Mouse (Mus musculus): ENCODE results near the gene Tmem238. TPM values are rescaled to one million over a fixed set of nuclear protein-coding genes. Genes with fewer than 3 reads are reported as not detected.

The Tmem238 gene
- 2.7 TPM for total RNA-seq (2023)

GRCm38 (mm10) chr7:4789436-4789935 is at the start of gene Tmem238:
Gene Tmem238 (minus strand): TSS chr7:4789656.

GRCm38 (mm10) chr7:4812303-4813104 is 23.0 kb upstream of the Tmem238 start, which contains the start of gene Ube2s:
Gene Ube2s (minus strand): TSS chr7:4812590.

GRCm38 (mm10) chr7:4792278-4793212 is 3.1 kb upstream of the Tmem238 start, which contains the start of gene Rpl28:
Gene Rpl28 (plus strand): TSS chr7:4792874.

GRCm38 (mm10) chr7:4782759-4783158 is 6.7 kb downstream of the Tmem238 start, which contains the start of the genes Il11 and Tmem190:
Gene Il11 (minus strand): TSS chr7:4782859.
Gene Tmem190 (plus strand): TSS chr7:4782937.

GRCm38 (mm10) chr7:4771202-4771601 is 18.3 kb downstream of the Tmem238 start, which contains the start of gene Fam71e2:
Gene Fam71e2 (minus strand): TSS chr7:4771302.

GRCm38 (mm10) chr7:4752821-4753570 is 36.5 kb downstream of the Tmem238 start, which contains the start of gene Cox6b2:
Gene Cox6b2 (minus strand): TSS chr7:4753094.

GRCm38 (mm10) chr7:4739544-4740275 is 49.7 kb downstream of the Tmem238 start, which contains the start of gene Kmt5c:
Gene Kmt5c (plus strand): TSS chr7:4740115.

Other genes with a start within 250 kb of the Tmem238 start
- not detected for gene Syt5, start 242.1 kb downstream of the Tmem238 start, total RNA-seq (2023)
- 0.33 TPM for gene Ptprh, start 185.6 kb downstream of the Tmem238 start, total RNA-seq (2023)
- gene Tmem86b, start 158.2 kb downstream of the Tmem238 start, total RNA-seq (2023): 59.6 TPM
- gene Ppp6r1, start 130.6 kb downstream of the Tmem238 start, total RNA-seq (2023): 282 TPM
- gene Hspbp1, start 104.6 kb downstream of the Tmem238 start, total RNA-seq (2023): 76.6 TPM
- gene Brsk1, start 99.1 kb downstream of the Tmem238 start, total RNA-seq (2023): not detected
- not detected for gene Tmem150b, start 64.4 kb downstream of the Tmem238 start, total RNA-seq (2023)
- gene Kmt5c, start 49.5 kb downstream of the Tmem238 start, total RNA-seq (2023): 70.4 TPM
- gene Cox6b2, start 36.6 kb downstream of the Tmem238 start, total RNA-seq (2023): 4.6 TPM
- gene Fam71e2, start 18.4 kb downstream of the Tmem238 start, total RNA-seq (2023): not detected
- gene Il11, start 6.8 kb downstream of the Tmem238 start, total RNA-seq (2023): not detected
- not detected for gene Tmem190, start 6.7 kb downstream of the Tmem238 start, total RNA-seq (2023)
- gene Rpl28, start 3.2 kb upstream of the Tmem238 start, total RNA-seq (2023): 2,201 TPM
- gene Ube2s, start 22.9 kb upstream of the Tmem238 start, total RNA-seq (2023): 163 TPM
- 2.3 TPM for gene Shisa7, start 55.0 kb upstream of the Tmem238 start, total RNA-seq (2023)
- gene Isoc2b, start 80.6 kb upstream of the Tmem238 start, total RNA-seq (2023): 9.7 TPM
- gene Isoc2a, start 87.5 kb upstream of the Tmem238 start, total RNA-seq (2023): 13.4 TPM
- gene Gm36210, start 116.9 kb upstream of the Tmem238 start, total RNA-seq (2023): not detected
- gene Zfp628, start 125.6 kb upstream of the Tmem238 start, total RNA-seq (2023): 35.2 TPM
- gene Nat14, start 132.4 kb upstream of the Tmem238 start, total RNA-seq (2023): 13.9 TPM
- gene Ssc5d, start 136.1 kb upstream of the Tmem238 start, total RNA-seq (2023): 0.47 TPM
- not detected for gene Sbk2, start 174.8 kb upstream of the Tmem238 start, total RNA-seq (2023)
- gene Sbk3, start 181.5 kb upstream of the Tmem238 start, total RNA-seq (2023): not detected
- gene Zfp579, start 206.5 kb upstream of the Tmem238 start, total RNA-seq (2023): 34.3 TPM
- 14.7 TPM for gene Zfp524, start 224.8 kb upstream of the Tmem238 start, total RNA-seq (2023)
- 47.3 TPM for gene Fiz1, start 225.0 kb upstream of the Tmem238 start, total RNA-seq (2023)
- gene Gm44973, start 225.8 kb upstream of the Tmem238 start, total RNA-seq (2023): not detected
- gene Zfp865, start 230.7 kb upstream of the Tmem238 start, total RNA-seq (2023): 57.5 TPM
- gene Ccdc106, start 230.9 kb upstream of the Tmem238 start, total RNA-seq (2023): 0.44 TPM
- gene 4632433K11Rik, start 244.5 kb upstream of the Tmem238 start, total RNA-seq (2023): not detected
- gene Zfp784, start 248.8 kb upstream of the Tmem238 start, total RNA-seq (2023): 7.4 TPM

All from CD4-positive naive resting alpha-beta T cell, adult 57 days (primary cell).